Mouse (Mus musculus): ENCODE measurements at regions not wholly inside any gene's neighbourhood (a gene's known extent, or its start where the extent isn't known, plus 50 kb on each side); places are given as distances from the start of the nearest gene placed in this dataset.
A peak's percentile ranks its signal among the peaks of the same experiment; 100 is the strongest.

- Histone ChIP-seq H3K4me2 (no peak overlapping the region), H3K9ac (no peak overlapping the region), H3K27ac (no peak overlapping the region), H3K27me3 (no peaks in the 10 kb centered on the region), H3K4me1 (no peaks in the 10 kb centered on the region), H3K4me3 (replicated peaks) (no peak overlapping the region), H3K9me3 (replicated peaks) (no peaks in the 10 kb centered on the region), H3K36me3 (no peaks in the 10 kb centered on the region)
- 51% methylated on average over 2 of the region's 2 CpGs for WGBS
- ATAC-seq (replicated peaks; ENCODE audit: low FRiP score), result no peak
These were observed 73.8 kb downstream of the Dio2 start for GRCm38 (mm10) chr12:90664436-90664835.

DNA sequence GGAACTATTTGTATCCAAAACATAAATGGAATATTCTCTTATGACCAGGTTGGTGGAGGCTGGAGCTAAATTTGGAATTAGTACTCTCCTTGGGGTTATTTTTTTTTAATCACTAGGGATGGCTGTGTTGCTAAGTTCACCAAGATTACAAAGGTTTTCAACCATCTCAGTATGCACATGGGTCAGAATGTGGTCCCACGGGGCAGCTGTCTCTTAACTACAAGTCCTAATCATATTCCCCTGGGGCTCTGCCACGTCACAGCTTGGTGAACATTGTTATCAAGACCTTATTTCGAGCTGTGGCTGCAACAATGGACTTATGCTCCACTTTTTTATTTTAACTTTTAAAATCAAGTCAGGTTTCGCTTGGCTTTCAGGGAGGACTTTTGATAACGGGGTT is 92.8 kb downstream of the Dio2 start:
- Histone ChIP-seq H3K4me1 (no peaks in the 10 kb centered on the region), H3K4me3 (replicated peaks) (no peak overlapping the region), H3K9ac (no peak overlapping the region), H3K27me3 (no peaks in the 10 kb centered on the region), H3K27ac (no peak overlapping the region), H3K36me3 (no peaks in the 10 kb centered on the region), H3K4me2 (no peak overlapping the region), H3K9me3 (replicated peaks) (no peaks in the 10 kb centered on the region)
- 68% methylated on average over 5 of the region's 5 CpGs for WGBS
- ATAC-seq (replicated peaks; ENCODE audit: low FRiP score), result no peak

GRCm38 (mm10) chr12:90643891-90644290 is 94.3 kb downstream of the Dio2 start:
- no peaks in the 10 kb centered on the region for H3K4me1 ChIP-seq
- H3K4me3 ChIP-seq (replicated peaks), result no peak overlapping the region
- H3K9ac ChIP-seq, result no peak overlapping the region
- peak; percentile 86 for ATAC-seq (replicated peaks; ENCODE audit: low FRiP score)
- no peak overlapping the region for H3K4me2 ChIP-seq
- H3K9me3 ChIP-seq (replicated peaks), result no peaks in the 10 kb centered on the region
- WGBS, result 4% methylated on average over 1 of the region's 1 CpGs
- no peaks in the 10 kb centered on the region for H3K27me3 ChIP-seq
- no peaks in the 10 kb centered on the region for H3K36me3 ChIP-seq
- H3K27ac ChIP-seq, result no peak overlapping the region

GRCm38 (mm10) chr12:90624856-90625255 is 113.4 kb downstream of the Dio2 start:
- no peaks in the 10 kb centered on the region for H3K4me1 ChIP-seq
- no peak overlapping the region for H3K9ac ChIP-seq
- no peak overlapping the region for H3K4me3 ChIP-seq (replicated peaks)
- H3K4me2 ChIP-seq, result no peak overlapping the region
- H3K9me3 ChIP-seq (replicated peaks), result no peaks in the 10 kb centered on the region
- no peaks in the 10 kb centered on the region for H3K36me3 ChIP-seq
- H3K27ac ChIP-seq, result no peak overlapping the region
- ATAC-seq (replicated peaks; ENCODE audit: low FRiP score), result no peak
- H3K27me3 ChIP-seq, result no peaks in the 10 kb centered on the region

DNA sequence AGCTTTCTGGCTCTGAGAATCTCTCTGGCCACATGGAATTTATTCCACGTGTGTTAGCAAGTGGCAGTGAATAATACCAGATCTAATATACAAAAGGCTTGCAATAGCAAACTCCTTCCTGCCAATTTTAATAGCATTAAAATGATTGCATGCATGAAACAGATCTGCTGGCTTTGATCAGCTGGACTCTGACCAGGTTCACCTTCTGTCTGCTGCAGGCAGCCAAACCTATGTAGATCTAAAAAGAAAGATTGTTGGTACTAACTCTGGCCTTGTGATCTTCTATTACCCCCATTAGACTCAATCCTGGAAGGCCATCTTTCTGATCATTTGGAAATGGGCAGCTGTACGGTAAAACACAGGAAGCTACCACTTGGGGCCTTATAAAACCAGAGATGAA is 114.8 kb downstream of the Dio2 start:
- 78% methylated on average over 2 of the region's 2 CpGs for WGBS
- Histone ChIP-seq H3K9me3 (replicated peaks) (no peaks in the 10 kb centered on the region), H3K27ac (no peak overlapping the region), H3K4me1 (no peaks in the 10 kb centered on the region), H3K27me3 (no peaks in the 10 kb centered on the region), H3K4me2 (no peak overlapping the region), H3K9ac (no peak overlapping the region), H3K36me3 (no peaks in the 10 kb centered on the region), H3K4me3 (replicated peaks) (no peak overlapping the region)
- ATAC-seq (replicated peaks; ENCODE audit: low FRiP score), result no peak

- H3K4me3 ChIP-seq (replicated peaks), result no peak overlapping the region
- 55% methylated on average over 2 of the region's 2 CpGs for WGBS
- H3K4me2 ChIP-seq, result no peak overlapping the region
- no peaks in the 10 kb centered on the region for H3K27me3 ChIP-seq
- H3K4me1 ChIP-seq, result no peaks in the 10 kb centered on the region
- no peaks in the 10 kb centered on the region for H3K36me3 ChIP-seq
- peak; percentile 64 for ATAC-seq (replicated peaks; ENCODE audit: low FRiP score)
- no peak overlapping the region for H3K9ac ChIP-seq
- H3K27ac ChIP-seq, result no peak overlapping the region
- H3K9me3 ChIP-seq (replicated peaks), result no peaks in the 10 kb centered on the region
These were observed 129.4 kb downstream of the Dio2 start for GRCm38 (mm10) chr12:90608810-90609209.

GRCm38 (mm10) chr12:90607894-90608293 is 130.3 kb downstream of the Dio2 start:
- no peaks in the 10 kb centered on the region for H3K4me1 ChIP-seq
- H3K9ac ChIP-seq, result no peak overlapping the region
- no peaks in the 10 kb centered on the region for H3K9me3 ChIP-seq (replicated peaks)
- H3K4me2 ChIP-seq, result no peak overlapping the region
- no peak for ATAC-seq (replicated peaks; ENCODE audit: low FRiP score)
- H3K27ac ChIP-seq, result no peak overlapping the region
- H3K27me3 ChIP-seq, result no peaks in the 10 kb centered on the region
- H3K36me3 ChIP-seq, result no peaks in the 10 kb centered on the region
- WGBS, result 74% methylated on average over 6 of the region's 6 CpGs
- H3K4me3 ChIP-seq (replicated peaks), result no peak overlapping the region

DNA sequence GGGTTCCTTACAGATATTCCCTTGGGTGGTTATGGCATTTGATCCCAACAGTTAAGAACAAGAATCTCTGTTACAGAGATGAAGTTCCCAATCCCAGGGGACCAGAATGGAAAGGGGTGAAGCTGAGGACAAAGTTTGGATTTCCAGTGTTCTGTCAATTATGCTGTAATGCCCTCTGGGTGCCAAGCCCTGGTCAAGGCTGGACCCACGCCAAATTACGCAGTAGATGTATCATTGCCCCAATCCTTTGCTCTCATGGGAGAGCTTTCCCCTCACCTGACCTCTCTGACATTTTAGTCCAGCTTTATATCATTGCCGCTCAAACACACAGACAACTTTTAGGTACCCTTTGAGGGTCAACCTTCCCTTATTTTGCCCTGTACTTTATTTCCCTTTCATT is 158.2 kb downstream of the Dio2 start:
- H3K4me2 ChIP-seq, result no peak overlapping the region
- no peak overlapping the region for H3K27ac ChIP-seq
- no peak for ATAC-seq (replicated peaks; ENCODE audit: low FRiP score)
- WGBS, result 88% methylated on average over 3 of the region's 3 CpGs
- H3K4me1 ChIP-seq, result no peaks in the 10 kb centered on the region
- H3K4me3 ChIP-seq (replicated peaks), result no peak overlapping the region
- H3K36me3 ChIP-seq, result no peaks in the 10 kb centered on the region
- H3K9ac ChIP-seq, result no peak overlapping the region
- H3K27me3 ChIP-seq, result no peaks in the 10 kb centered on the region
- H3K9me3 ChIP-seq (replicated peaks), result no peaks in the 10 kb centered on the region

- Histone ChIP-seq H3K4me2 (no peak overlapping the region), H3K9ac (no peak overlapping the region), H3K4me3 (replicated peaks) (no peak overlapping the region), H3K9me3 (replicated peaks) (no peaks in the 10 kb centered on the region), H3K4me1 (no peaks in the 10 kb centered on the region), H3K27ac (no peak overlapping the region), H3K27me3 (no peaks in the 10 kb centered on the region), H3K36me3 (no peaks in the 10 kb centered on the region)
- ATAC-seq (replicated peaks; ENCODE audit: low FRiP score), result no peak
- 71% methylated on average over 2 of the region's 2 CpGs for WGBS
These were observed 162.1 kb downstream of the Dio2 start for GRCm38 (mm10) chr12:90576103-90576502.

GRCm38 (mm10) chr12:90571907-90572306 is 166.3 kb downstream of the Dio2 start:
- Histone ChIP-seq H3K27ac (no peak overlapping the region), H3K4me2 (no peak overlapping the region), H3K4me1 (no peaks in the 10 kb centered on the region), H3K9ac (no peak overlapping the region), H3K9me3 (replicated peaks) (no peaks in the 10 kb centered on the region), H3K27me3 (no peaks in the 10 kb centered on the region), H3K36me3 (no peaks in the 10 kb centered on the region), H3K4me3 (replicated peaks) (no peak overlapping the region)
- ATAC-seq (replicated peaks; ENCODE audit: low FRiP score), result no peak
- 89% methylated on average over 5 of the region's 5 CpGs for WGBS

DNA sequence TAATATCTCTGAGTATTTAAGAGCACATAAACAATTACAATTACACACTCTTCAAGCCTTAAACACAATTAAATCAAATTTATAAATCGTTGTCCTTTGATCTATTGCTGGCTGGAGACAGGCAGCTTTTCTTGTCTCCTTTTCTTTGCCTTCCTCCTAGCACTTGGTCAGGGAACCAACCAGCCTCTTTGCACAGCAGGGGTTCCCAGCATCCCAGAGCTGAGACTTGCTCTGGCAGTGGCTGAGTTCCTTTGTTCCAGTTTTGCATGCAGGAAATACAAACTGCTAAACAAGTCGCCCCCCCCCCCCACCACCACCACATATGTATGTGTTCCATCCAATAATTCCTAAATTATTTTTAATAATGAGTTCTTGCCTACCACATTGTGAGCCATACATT is 166.7 kb downstream of the Dio2 start:
- Histone ChIP-seq H3K9me3 (replicated peaks) (no peaks in the 10 kb centered on the region), H3K4me1 (no peaks in the 10 kb centered on the region), H3K9ac (no peak overlapping the region), H3K4me2 (no peak overlapping the region), H3K27me3 (no peaks in the 10 kb centered on the region), H3K36me3 (no peaks in the 10 kb centered on the region), H3K27ac (no peak overlapping the region), H3K4me3 (replicated peaks) (no peak overlapping the region)
- no peak for ATAC-seq (replicated peaks; ENCODE audit: low FRiP score)
- 23% methylated on average over 2 of the region's 2 CpGs for WGBS

GRCm38 (mm10) chr12:90566349-90566748 is 171.9 kb downstream of the Dio2 start:
- Histone ChIP-seq H3K36me3 (no peaks in the 10 kb centered on the region), H3K9me3 (replicated peaks) (no peaks in the 10 kb centered on the region), H3K4me1 (no peaks in the 10 kb centered on the region), H3K27me3 (no peaks in the 10 kb centered on the region), H3K27ac (no peak overlapping the region), H3K4me3 (replicated peaks) (no peak overlapping the region), H3K4me2 (no peak overlapping the region), H3K9ac (no peak overlapping the region)
- WGBS, result 86% methylated on average over 6 of the region's 6 CpGs
- 0 out of 2 replicates have a peak, but pooled peaks have one; percentile 36 for ATAC-seq (replicated peaks; ENCODE audit: low FRiP score)

DNA sequence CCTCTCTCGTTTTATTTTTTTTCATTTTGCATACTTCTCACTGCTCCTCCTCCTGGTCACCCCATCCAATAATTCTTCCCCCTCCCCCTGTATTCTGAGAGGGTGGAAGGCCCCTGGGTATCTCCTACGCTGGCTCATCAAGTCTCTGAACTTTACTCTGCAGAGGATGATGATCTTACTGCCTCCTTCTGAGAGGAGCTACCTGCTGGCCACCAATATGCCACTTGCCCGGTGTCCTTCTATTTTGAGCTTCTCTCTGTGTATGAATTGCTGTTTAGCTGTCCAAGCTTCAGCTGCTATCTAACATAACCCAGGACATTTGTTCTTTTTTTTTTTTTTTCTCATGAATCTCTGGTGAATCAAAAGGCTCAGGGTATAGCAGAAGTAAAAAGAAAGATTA is 173.2 kb downstream of the Dio2 start:
- Histone ChIP-seq H3K27me3 (no peaks in the 10 kb centered on the region), H3K27ac (no peak overlapping the region), H3K9me3 (replicated peaks) (no peaks in the 10 kb centered on the region), H3K4me2 (no peak overlapping the region), H3K4me3 (replicated peaks) (no peak overlapping the region), H3K4me1 (no peaks in the 10 kb centered on the region), H3K36me3 (no peaks in the 10 kb centered on the region), H3K9ac (no peak overlapping the region)
- WGBS, result 83% methylated on average over 3 of the region's 3 CpGs
- no peak for ATAC-seq (replicated peaks; ENCODE audit: low FRiP score)

Data from kidney, embryonic 15.5 days (tissue).